Mouse (Mus musculus) neural tube, embryonic 11.5 days (tissue): Measurements from ENCODE around the gene Bglap3. TPM values are rescaled to one million over a fixed set of nuclear protein-coding genes. Genes with fewer than 3 reads are reported as not detected.
"Not testable (repeated sequence)": the region's sequence is repeated elsewhere in the genome, so short reads cannot be mapped to it uniquely, and the experiment has no call there.

Experiments used
- ATAC-seq: fragments of 200-750 bp; cut with Nextera tagmentation; 2 replicates; pipeline ENCODE4 v1.8.0; 2017; ENCODE audit warnings: moderate number of reproducible peaks, mild to moderate bottlenecking, moderate TSS enrichment, moderate library complexity; ENCODE audit not compliant: insufficient read depth, low FRiP score, low TSS enrichment
- DNase-seq: peaks from one replicate; pipeline ENCODE4 v3.0.0-alpha.2; 2015; ENCODE audit warnings: low spot score
- H3K27ac ChIP-seq: fragments of 300-500 bp; sonication (generic); 2 replicates; pipeline ENCODE4 v1.5.1; 2014; ENCODE audit warnings: low read depth, mild to moderate bottlenecking, low read length
- H3K27me3 ChIP-seq: fragments of 300-500 bp; sonication (generic); 2 replicates; pipeline ENCODE4 v1.6.1; 2014; ENCODE audit warnings: mild to moderate bottlenecking, low read length, mixed read lengths; ENCODE audit not compliant: control insufficient read depth, insufficient read depth
- H3K36me3 ChIP-seq: fragments of 300-500 bp; sonication (generic); 2 replicates; pipeline ENCODE4 v1.6.1; 2014; ENCODE audit warnings: mild to moderate bottlenecking, low read length, moderate library complexity, mixed read lengths; ENCODE audit not compliant: control insufficient read depth, insufficient read depth
- H3K4me1 ChIP-seq: fragments of 300-500 bp; sonication (generic); 2 replicates; pipeline ENCODE4 v1.6.1; 2014; ENCODE audit warnings: low read length, mixed read lengths; ENCODE audit not compliant: control insufficient read depth, insufficient read depth
- H3K4me2 ChIP-seq: fragments of 300-500 bp; sonication (generic); 2 replicates; pipeline ENCODE4 v1.6.1; 2014; ENCODE audit warnings: low read depth, mild to moderate bottlenecking, moderate library complexity
- H3K4me3 ChIP-seq: fragments of 300-500 bp; sonication (generic); 2 replicates; pipeline ENCODE4 v1.5.1; 2014; ENCODE audit warnings: low read depth, low read length
- H3K9ac ChIP-seq: fragments of 300-500 bp; sonication (generic); 2 replicates; pipeline ENCODE4 v1.6.1; 2014; ENCODE audit warnings: mild to moderate bottlenecking, low read length
- H3K9me3 ChIP-seq: fragments of 300-500 bp; sonication (generic); 2 replicates; pipeline ENCODE4 v1.6.1; 2016; ENCODE audit warnings: low read length; ENCODE audit not compliant: control insufficient read depth
- WGBS: fragments of 180-500 bp; shearing (Covaris S2); extraction: QIAGEN DNeasy Blood & Tissue Kit; methylation state at CpG from one replicate; pipeline ENCODE4 v1.1.7; 2014; 5-methylcytosine and 5-hydroxymethylcytosine counted together
- polyA plus RNA-seq: library from polyadenylated mRNA; unstranded; fragments of >200 nt; fragmentation: Nextera tagmentation; extraction: Ambion mirVana; gene quantifications from 2 replicates; pipeline ENCODE4 v1.2.1, GENCODE M21; 2014

Gene Bglap3
- polyA plus RNA-seq = 0.31 TPM in 1 of 2 replicates, not detected in the other

DNA sequence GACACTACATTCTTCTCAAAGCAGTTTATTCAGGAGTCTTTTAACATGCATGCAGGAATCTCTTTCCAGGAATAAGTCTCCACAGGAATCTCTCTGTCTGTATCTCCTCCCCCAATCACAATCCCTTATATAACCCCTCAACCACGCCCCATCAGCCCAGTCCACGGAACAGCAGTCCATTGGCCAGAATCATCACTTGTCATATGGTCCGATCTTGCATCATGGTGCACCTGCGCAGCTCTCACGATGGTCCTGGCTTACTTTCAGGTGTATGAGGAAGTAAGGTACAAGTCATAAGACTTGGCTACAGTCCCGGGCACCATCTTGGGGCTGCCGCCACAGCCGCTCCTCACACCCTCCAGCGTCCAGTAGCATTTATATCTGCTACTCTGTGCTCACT is at the start of gene Bglap3:
Gene Bglap3 (minus strand): TSS at position 101 of the 400 bp plus-strand sequence.
- H3K36me3 ChIP-seq, ATAC-seq, H3K4me1 ChIP-seq, H3K9ac ChIP-seq, H3K4me2 ChIP-seq, H3K4me3 ChIP-seq, H3K9me3 ChIP-seq, DNase-seq, H3K27ac ChIP-seq, H3K27me3 ChIP-seq: not testable (repeated sequence)
- WGBS = 92% methylated on average over 9 of the region's 9 CpGs

DNA sequence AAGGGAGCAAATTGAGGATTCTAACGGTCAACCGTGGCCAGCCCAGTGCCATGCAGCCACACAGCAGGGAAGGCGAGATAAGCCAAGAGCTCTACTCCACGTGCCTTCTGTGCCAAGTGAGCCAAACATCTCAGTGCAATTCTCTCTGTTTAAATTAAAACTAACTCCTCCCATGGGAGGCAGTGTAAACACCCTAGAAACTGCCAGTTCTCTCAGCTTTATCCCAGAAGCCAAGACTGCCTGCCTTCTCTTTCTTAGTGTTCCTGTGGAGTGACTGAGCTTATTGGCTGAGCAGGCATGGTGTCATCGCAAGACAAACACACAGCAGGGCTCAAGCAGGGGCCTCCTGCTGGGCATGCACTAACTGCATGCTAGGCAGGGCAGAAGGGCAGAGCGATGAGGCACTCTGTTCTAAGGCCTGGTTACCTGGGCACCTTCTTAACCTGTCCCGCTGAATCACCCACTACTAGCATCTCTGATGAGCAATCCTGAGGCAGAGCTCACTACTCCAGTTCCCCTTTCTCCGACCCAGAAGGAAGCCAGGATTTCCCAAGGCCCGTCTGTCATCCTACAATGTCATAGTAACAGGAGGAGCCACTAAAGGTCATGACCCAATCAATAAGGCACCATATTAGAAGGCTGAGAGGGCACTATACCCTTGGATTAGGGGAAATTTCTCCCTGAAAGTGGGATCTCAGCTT is 49.6 kb upstream of the Bglap3 start:
- Histone ChIP-seq H3K27me3 (no peaks in the 10 kb centered on the region), H3K9ac (0 out of 2 replicates have a peak overlapping the region, but pooled peaks have one; percentile 14), H3K4me1 (peaks cover 12% of the 10 kb centered on the region; the same call in 1 of the 2 replicates), H3K9me3 (no peaks in the 10 kb centered on the region), H3K4me3 (no peak overlapping the region), H3K4me2 (no peak overlapping the region), H3K27ac (no peak overlapping the region), H3K36me3 (peaks cover 8% of the 10 kb centered on the region)
- ATAC-seq = no peak
- 26% methylated on average over 9 of the region's 9 CpGs for WGBS
- DNase-seq = no peak

DNA sequence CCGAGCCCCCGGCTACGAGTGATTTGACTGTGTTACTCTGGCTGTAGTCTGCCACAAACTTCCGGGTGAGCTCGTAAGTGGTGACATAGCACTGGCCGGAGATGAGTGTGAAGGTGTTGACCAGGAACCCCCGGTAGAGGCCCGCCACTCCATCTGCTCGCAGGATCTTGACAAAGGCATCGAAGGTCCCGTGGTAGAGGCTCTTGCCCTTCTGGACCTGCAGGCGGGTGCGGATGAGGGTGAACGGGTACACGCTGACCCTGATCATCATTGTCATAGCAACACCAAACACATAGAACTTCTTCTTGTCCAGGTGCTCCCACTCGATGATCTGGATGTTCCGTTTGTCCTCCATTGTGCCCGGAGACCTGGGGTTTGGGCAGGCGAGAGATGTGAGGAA is 48.2 kb upstream of the Bglap3 start:
- H3K4me2 ChIP-seq = no peak overlapping the region
- no peak for ATAC-seq
- H3K27ac ChIP-seq = no peak overlapping the region
- no peaks in the 10 kb centered on the region for H3K27me3 ChIP-seq
- 94% methylated on average over 18 of the region's 19 CpGs for WGBS
- peaks cover 10% of the 10 kb centered on the region for H3K36me3 ChIP-seq
- H3K9me3 ChIP-seq = no peaks in the 10 kb centered on the region
- H3K9ac ChIP-seq = no peak overlapping the region
- no peak overlapping the region for H3K4me3 ChIP-seq
- H3K4me1 ChIP-seq = peaks cover 12% of the 10 kb centered on the region; the same call in 1 of the 2 replicates
- DNase-seq = no peak

DNA sequence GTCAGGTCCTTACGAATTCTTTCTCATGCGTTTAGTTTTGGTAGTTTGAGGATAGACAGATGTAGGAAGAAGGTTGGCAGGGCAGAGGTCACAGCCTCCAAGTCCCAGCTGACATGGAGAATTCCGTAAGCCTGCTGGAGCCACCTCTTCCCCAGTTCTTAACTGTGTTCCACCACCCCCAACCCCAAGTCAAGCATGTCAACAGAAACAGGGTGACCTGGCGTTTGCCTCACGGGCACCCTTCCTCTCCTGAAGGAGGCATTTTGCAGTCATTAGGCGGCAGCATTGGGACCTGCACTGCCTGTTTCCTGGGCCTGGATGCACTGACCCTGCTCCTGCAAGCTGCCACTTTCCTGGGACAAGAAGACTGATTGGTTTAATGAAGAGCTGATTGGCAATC is 45.5 kb upstream of the Bglap3 start:
- Histone ChIP-seq H3K27ac (no peak overlapping the region), H3K36me3 (peaks cover 14% of the 10 kb centered on the region), H3K4me2 (no peak overlapping the region), H3K27me3 (no peaks in the 10 kb centered on the region), H3K4me1 (peaks cover 3% of the 10 kb centered on the region; the same call in 1 of the 2 replicates), H3K4me3 (no peak overlapping the region), H3K9me3 (no peaks in the 10 kb centered on the region), H3K9ac (no peak overlapping the region)
- WGBS = 85% methylated on average over 6 of the region's 6 CpGs
- no peak for ATAC-seq
- DNase-seq = no peak

GRCm38 (mm10) chr3:88415668-88416067 is 43.1 kb upstream of the Bglap3 start:
- Histone ChIP-seq H3K27me3 (no peaks in the 10 kb centered on the region), H3K4me3 (no peak overlapping the region), H3K4me2 (no peak overlapping the region), H3K4me1 (no peaks in the 10 kb centered on the region), H3K36me3 (peaks cover 14% of the 10 kb centered on the region), H3K9me3 (no peaks in the 10 kb centered on the region), H3K9ac (no peak overlapping the region; the same call in 1 of the 2 replicates), H3K27ac (no peak overlapping the region)
- ATAC-seq = no peak
- 91% methylated on average over 4 of the region's 4 CpGs for WGBS
- DNase-seq = no peak

DNA sequence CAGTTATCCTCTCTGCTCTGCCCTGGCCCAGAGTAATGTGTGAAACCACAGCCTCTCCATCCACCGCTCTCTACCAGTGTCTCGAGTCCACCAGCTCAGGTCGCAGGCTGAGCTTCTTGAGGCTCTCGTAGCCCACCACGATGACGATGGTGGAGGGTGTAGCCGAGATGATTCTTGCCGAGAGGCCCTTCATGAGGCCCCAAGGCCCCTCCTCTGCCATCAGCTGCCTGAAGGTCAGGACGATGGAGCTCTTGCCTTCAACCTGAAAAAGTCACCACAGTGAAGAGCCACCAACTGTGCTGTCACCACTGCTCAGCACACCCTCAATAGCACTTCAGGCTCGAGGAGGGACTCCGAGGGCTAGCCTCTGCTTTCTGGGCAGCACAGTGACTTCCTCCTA is 40.1 kb upstream of the Bglap3 start:
- Histone ChIP-seq H3K9ac (no peak overlapping the region), H3K36me3 (peaks cover 7% of the 10 kb centered on the region), H3K27me3 (no peaks in the 10 kb centered on the region), H3K4me1 (peaks cover 3% of the 10 kb centered on the region; the same call in 1 of the 2 replicates), H3K4me2 (no peak overlapping the region), H3K4me3 (no peak overlapping the region), H3K27ac (no peak overlapping the region), H3K9me3 (no peaks in the 10 kb centered on the region)
- ATAC-seq (no peak), DNase-seq (no peak)
- WGBS = 87% methylated on average over 11 of the region's 11 CpGs

- ATAC-seq (no peak), DNase-seq (no peak)
- Histone ChIP-seq H3K9me3 (no peaks in the 10 kb centered on the region), H3K27ac (no peak overlapping the region), H3K9ac (no peak overlapping the region), H3K36me3 (peaks cover 7% of the 10 kb centered on the region), H3K4me2 (no peak overlapping the region), H3K27me3 (no peaks in the 10 kb centered on the region), H3K4me1 (peaks cover 3% of the 10 kb centered on the region; the same call in 1 of the 2 replicates), H3K4me3 (no peak overlapping the region)
- 86% methylated on average over 4 of the region's 4 CpGs for WGBS
These were observed 39.1 kb upstream of the Bglap3 start for GRCm38 (mm10) chr3:88411681-88412080.

- Histone ChIP-seq H3K4me1 (peaks cover 3% of the 10 kb centered on the region; the same call in 1 of the 2 replicates), H3K9me3 (no peaks in the 10 kb centered on the region), H3K4me2 (peak overlapping the region; percentile 70), H3K36me3 (peaks cover 4% of the 10 kb centered on the region; the same call in 1 of the 2 replicates), H3K9ac (no peak overlapping the region), H3K27ac (no peak overlapping the region), H3K4me3 (peak overlapping the region; percentile 60), H3K27me3 (no peaks in the 10 kb centered on the region)
- no peak for DNase-seq
- WGBS = 24% methylated on average over 7 of the region's 7 CpGs
- ATAC-seq = no peak
These were observed 38.1 kb upstream of the Bglap3 start for GRCm38 (mm10) chr3:88410645-88411031.
